Mouse (Mus musculus) C2C12 (cell line): ENCODE results near the gene Lmod2. TPM values are rescaled to one million over a fixed set of nuclear protein-coding genes. Genes with fewer than 3 reads are reported as not detected.

Experiments used
- H3K27me3 ChIP-seq: one replicate; pipeline ENCODE4 v1.6.1; 2011; ENCODE audit not compliant: control insufficient read depth, insufficient read depth, insufficient read length
- H3K36me3 ChIP-seq: one replicate; pipeline ENCODE4 v1.6.1; 2011; ENCODE audit not compliant: control insufficient read depth, insufficient read depth
- H3K4me3 ChIP-seq: one replicate; pipeline ENCODE4 v1.5.1; 2011; ENCODE audit warnings: mild to moderate bottlenecking, control low read depth; ENCODE audit not compliant: poor library complexity, insufficient read depth, severe bottlenecking
- H3K79me2 ChIP-seq: one replicate; pipeline ENCODE4 v1.6.1; 2011; ENCODE audit not compliant: control insufficient read depth, insufficient read depth
- H3K79me3 ChIP-seq: one replicate; pipeline ENCODE4 v1.6.1; 2011; ENCODE audit warnings: low read depth, control low read depth
- H3ac ChIP-seq: one replicate; pipeline ENCODE3; 2011; ENCODE audit warnings: low read depth; ENCODE audit not compliant: control insufficient read depth, insufficient read length
- CEBPB ChIP-seq: IDR thresholded peaks from one replicate; pipeline ENCODE4 v1.6.1; 2011; ENCODE audit warnings: low read depth, mild to moderate bottlenecking, control low read depth, moderate library complexity
- CTCF ChIP-seq: IDR thresholded peaks from one replicate; pipeline ENCODE4 v1.5.1; 2011; ENCODE audit not compliant: control insufficient read depth, insufficient read depth, insufficient read length
- FOSL1 ChIP-seq: IDR thresholded peaks from one replicate; pipeline ENCODE4 v1.8.0; 2011; ENCODE audit warnings: mild to moderate bottlenecking, low read length; ENCODE audit not compliant: poor library complexity, insufficient read depth, severe bottlenecking
- MAX ChIP-seq: IDR thresholded peaks from one replicate; pipeline ENCODE4 v1.6.1; 2011; ENCODE audit warnings: mild to moderate bottlenecking, control low read depth
- MYOD1 ChIP-seq: IDR thresholded peaks from one replicate; pipeline ENCODE4 v1.6.1; 2011; ENCODE audit warnings: low read depth; ENCODE audit not compliant: control insufficient read depth, insufficient read length
- MYOG ChIP-seq: IDR thresholded peaks from one replicate; pipeline ENCODE4 v1.6.1; 2011; ENCODE audit not compliant: control insufficient read depth, insufficient read length; ENCODE audit errors: extremely low read depth
- USF1 ChIP-seq: IDR thresholded peaks from one replicate; pipeline ENCODE4 v1.6.1; 2011; ENCODE audit warnings: low read depth, mild to moderate bottlenecking, control low read depth, moderate library complexity
- polyA plus RNA-seq: library from polyadenylated mRNA; unstranded; fragments of >200 nt; fragmentation: generic; extraction: Trizol; gene quantifications from one replicate; pipeline ENCODE4 v1.2.1, GENCODE M21; 2012; ENCODE audit warnings: missing spikeins

The Lmod2 gene
- polyA plus RNA-seq, 1 experiment: 0.07 TPM

DNA sequence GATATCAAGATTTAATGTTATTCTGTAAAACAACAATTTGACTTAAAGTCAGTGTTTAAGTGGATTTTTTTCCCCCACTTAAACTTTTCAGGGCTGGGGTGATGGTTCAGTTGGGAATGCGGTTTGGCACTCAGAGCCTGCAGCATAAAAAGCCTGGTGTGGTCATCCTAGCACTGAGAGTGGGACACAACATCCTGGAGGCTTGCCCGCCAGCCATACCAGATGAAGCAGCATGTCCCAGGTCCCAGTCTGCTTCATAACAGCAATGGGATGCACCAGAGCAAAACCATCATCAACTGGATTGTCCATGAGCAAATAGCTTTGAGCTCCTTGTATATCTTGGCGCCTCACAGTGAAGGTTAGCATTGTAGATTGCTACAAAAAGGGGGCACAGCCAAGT, 11.1 kb downstream of the Lmod2 start:
- Histone ChIP-seq H3K79me3 (no peaks in the 10 kb centered on the region), H3K36me3 (peaks cover 9% of the 10 kb centered on the region), H3K79me2 (no peaks in the 10 kb centered on the region), H3ac (no peak overlapping the region), H3K4me3 (no peak overlapping the region), H3K27me3 (no peaks in the 10 kb centered on the region)
- TF ChIP-seq CEBPB: no peak
- TF ChIP-seq MYOG: no peak
- no peak for TF ChIP-seq USF1
- no peak for TF ChIP-seq FOSL1
- TF ChIP-seq CTCF: no peak
- no peak for TF ChIP-seq MAX
- TF ChIP-seq MYOD1: no peak

DNA sequence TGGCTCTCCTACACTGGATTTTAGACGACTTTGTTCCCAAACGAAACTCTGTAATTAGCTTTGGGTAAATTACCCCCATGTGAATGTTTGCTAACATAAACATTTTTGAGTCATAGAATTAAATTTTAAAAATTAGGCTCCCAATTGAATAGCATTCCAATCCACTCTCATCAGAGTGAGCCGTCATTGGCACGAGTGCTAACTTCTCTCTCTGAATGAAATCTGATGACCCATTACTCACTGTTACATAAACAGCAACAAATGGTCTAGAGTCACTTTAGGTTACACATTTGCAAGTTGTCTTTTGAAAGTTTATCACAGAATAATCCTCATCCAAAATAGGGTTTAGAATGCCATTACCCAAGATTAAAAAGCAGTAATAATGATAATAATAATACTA, 12.0 kb downstream of the Lmod2 start:
- TF ChIP-seq CTCF: no peak
- TF ChIP-seq FOSL1: no peak
- no peak for TF ChIP-seq MAX
- no peak for TF ChIP-seq MYOD1
- TF ChIP-seq USF1: no peak
- no peak for TF ChIP-seq CEBPB
- TF ChIP-seq MYOG: no peak
- Histone ChIP-seq H3ac (no peak overlapping the region), H3K79me2 (no peaks in the 10 kb centered on the region), H3K79me3 (no peaks in the 10 kb centered on the region), H3K36me3 (peaks cover 17% of the 10 kb centered on the region), H3K4me3 (no peak overlapping the region), H3K27me3 (no peaks in the 10 kb centered on the region)

DNA sequence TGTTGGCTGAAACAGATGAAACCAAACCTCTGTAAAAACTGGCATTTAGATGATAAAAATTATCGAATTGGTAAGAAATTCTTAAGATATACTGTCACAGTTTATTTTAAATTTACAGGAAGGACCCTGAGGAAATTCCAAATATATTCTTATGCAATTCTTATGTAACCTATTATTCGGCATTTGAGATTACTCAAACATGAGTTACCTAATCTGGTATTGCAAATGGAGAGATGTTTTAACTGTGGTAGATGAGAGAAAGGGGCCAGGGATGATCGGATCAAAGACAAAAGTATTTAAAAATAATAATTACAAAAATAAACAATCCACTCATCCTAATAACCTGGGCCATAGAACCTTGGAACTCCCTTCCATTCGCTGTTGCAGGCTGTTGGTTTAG, 12.8 kb downstream of the Lmod2 start:
- Histone ChIP-seq H3K79me2 (no peaks in the 10 kb centered on the region), H3ac (no peak overlapping the region), H3K4me3 (no peak overlapping the region), H3K27me3 (no peaks in the 10 kb centered on the region), H3K79me3 (no peaks in the 10 kb centered on the region), H3K36me3 (peaks cover 23% of the 10 kb centered on the region)
- TF ChIP-seq MYOG: no peak

DNA sequence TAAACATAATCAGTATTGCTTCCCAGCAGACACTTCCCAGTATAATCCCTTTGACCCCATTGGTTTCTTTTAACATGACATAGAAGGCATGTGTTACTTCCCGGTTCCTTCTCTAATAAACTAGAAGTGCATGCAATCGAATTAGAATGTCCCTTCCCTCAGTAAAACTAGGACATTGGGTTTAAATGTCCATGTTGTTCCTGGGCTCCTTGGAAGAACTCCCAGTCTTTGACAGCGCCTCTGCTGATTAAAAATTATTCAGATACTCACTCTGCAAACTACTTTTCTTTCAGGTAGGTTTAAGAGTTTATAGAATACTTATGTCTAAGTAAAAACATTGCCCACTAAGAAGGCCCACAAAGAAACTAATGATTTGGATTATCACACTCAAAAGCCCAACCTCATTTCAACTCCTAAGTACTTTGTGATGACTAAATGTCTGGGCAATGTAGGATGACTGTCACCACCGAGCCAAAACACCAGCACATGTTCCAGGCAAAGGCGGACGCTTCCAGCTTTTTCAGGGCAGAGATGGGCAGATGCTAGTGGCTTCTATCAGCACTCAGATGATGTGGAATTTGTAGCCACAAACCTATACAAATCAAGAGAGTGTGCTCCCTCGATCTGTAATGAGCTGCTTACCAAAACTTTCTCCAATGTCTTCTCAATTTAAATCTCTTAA, 14.7 kb downstream of the Lmod2 start:
- Histone ChIP-seq H3K27me3 (no peaks in the 10 kb centered on the region), H3K36me3 (peaks cover 35% of the 10 kb centered on the region), H3K79me3 (no peaks in the 10 kb centered on the region), H3K79me2 (no peaks in the 10 kb centered on the region), H3ac (no peak overlapping the region), H3K4me3 (no peak overlapping the region)
- TF ChIP-seq MYOD1 (no peak), MYOG (no peak)

DNA sequence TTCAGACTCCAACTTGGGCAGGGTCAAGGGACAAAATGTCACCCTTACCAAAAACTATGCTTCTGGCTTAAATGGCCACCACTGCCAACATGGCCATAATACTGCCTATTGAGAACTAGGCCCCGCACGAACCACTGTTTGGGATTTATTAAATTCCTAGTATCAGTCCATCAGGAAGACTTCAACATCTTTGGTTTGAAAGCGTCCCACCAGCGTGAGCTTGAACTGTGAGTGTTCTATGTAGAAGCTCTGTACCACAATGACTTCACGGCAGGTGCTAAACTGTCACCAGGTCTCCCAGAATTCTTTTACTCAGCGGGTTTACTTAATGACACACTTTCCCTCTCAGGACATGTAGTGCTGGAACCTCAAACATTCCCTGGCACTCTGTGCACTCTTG, 15.8 kb downstream of the Lmod2 start:
- Histone ChIP-seq H3K79me2 (no peaks in the 10 kb centered on the region), H3ac (no peak overlapping the region), H3K36me3 (peaks cover 46% of the 10 kb centered on the region), H3K79me3 (no peaks in the 10 kb centered on the region), H3K4me3 (no peak overlapping the region), H3K27me3 (no peaks in the 10 kb centered on the region)
- no peak for TF ChIP-seq USF1
- TF ChIP-seq MAX: no peak
- no peak for TF ChIP-seq CEBPB
- TF ChIP-seq MYOD1: no peak
- TF ChIP-seq MYOG: no peak
- no peak for TF ChIP-seq CTCF
- no peak for TF ChIP-seq FOSL1

DNA sequence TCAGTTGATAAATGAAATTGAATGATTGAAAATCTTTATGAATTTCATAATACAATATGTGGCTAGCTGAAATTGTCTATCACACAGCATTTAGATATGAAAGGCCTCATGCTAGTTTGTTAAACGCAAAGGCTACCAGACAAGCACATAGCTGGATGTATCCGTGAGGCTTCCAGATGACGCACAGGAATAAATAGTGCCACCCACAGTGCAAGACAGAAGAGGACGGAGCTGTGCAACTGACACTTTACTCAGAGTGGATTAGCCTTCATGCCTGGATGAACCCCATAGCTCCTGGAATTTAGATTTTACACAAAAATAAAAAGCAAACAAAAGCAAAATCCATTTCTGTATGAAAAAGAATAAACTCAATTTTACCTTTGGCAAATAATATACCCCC, 16.4 kb downstream of the Lmod2 start:
- H3K36me3 ChIP-seq: peaks cover 50% of the 10 kb centered on the region
- no peak overlapping the region for H3ac ChIP-seq
- no peaks in the 10 kb centered on the region for H3K27me3 ChIP-seq
- no peaks in the 10 kb centered on the region for H3K79me3 ChIP-seq
- no peak overlapping the region for H3K4me3 ChIP-seq
- no peak for TF ChIP-seq MYOG
- no peaks in the 10 kb centered on the region for H3K79me2 ChIP-seq
